Mouse (Mus musculus) CH12.LX (cell line): ENCODE results near the gene Map2k6. TPM values are rescaled to one million over a fixed set of nuclear protein-coding genes. Genes with fewer than 3 reads are reported as not detected.

ENCODE experiments used
- DNase-seq: peaks from one replicate; pipeline ENCODE4 v3.0.0-alpha.2; 2013; ENCODE audit errors: extremely low read depth
- H3K27ac ChIP-seq: 2 replicates; pipeline ENCODE4 v1.5.1; 2012; ENCODE audit warnings: low read depth, mild to moderate bottlenecking, control low read depth, moderate library complexity; ENCODE audit not compliant: insufficient read depth
- H3K27me3 ChIP-seq: replicated peaks from 2 replicates; pipeline ENCODE3; 2012; ENCODE audit warnings: inconsistent platforms
- H3K36me3 ChIP-seq, 2 experiments: replicated peaks in 1 of 2; 2 replicates each; pipeline versions ENCODE3 to v1.6.1; 2012; ENCODE audit warnings: inconsistent platforms in 1 of 2, low read length in 1 of 2, mild to moderate bottlenecking in 1 of 2, mixed read lengths in 1 of 2, moderate library complexity in 1 of 2; ENCODE audit not compliant: control insufficient read depth in 1 of 2, insufficient read depth in 1 of 2
- H3K4me1 ChIP-seq, 2 experiments: 2 replicates each; pipeline ENCODE4 v1.6.1; 2012; ENCODE audit warnings: inconsistent platforms in 1 of 2, moderate library complexity in 1 of 2; ENCODE audit not compliant: insufficient read depth in 2 of 2, control insufficient read depth in 1 of 2
- H3K4me2 ChIP-seq: 2 replicates; pipeline ENCODE4 v1.6.1; 2012; ENCODE audit warnings: low read depth, mild to moderate bottlenecking, control low read depth; ENCODE audit not compliant: poor library complexity, insufficient read depth, severe bottlenecking
- H3K4me3 ChIP-seq, 3 experiments: fragments of 150-350 bp in 1 of 3; sonication (generic) in 1 of 3; replicated peaks in 1 of 3; 2 replicates each; pipeline versions ENCODE3 to v1.5.1; 2011 to 2012; ENCODE audit warnings: low read depth in 2 of 3, low read length in 2 of 3, mild to moderate bottlenecking in 2 of 3, moderate library complexity in 2 of 3, control low read depth in 1 of 3, improper control_type of control experiment in 1 of 3, inconsistent platforms in 1 of 3, mixed read lengths in 1 of 3; ENCODE audit not compliant: poor library complexity in 1 of 3
- H3K79me2 ChIP-seq: replicated peaks from 2 replicates; pipeline ENCODE4 v1.6.1; 2012; ENCODE audit warnings: mild to moderate bottlenecking, moderate library complexity; ENCODE audit not compliant: control insufficient read depth, poor library complexity, insufficient read depth, severe bottlenecking; ENCODE audit errors: extremely low read depth
- H3K9ac ChIP-seq: 2 replicates; pipeline ENCODE4 v1.6.1; 2012; ENCODE audit warnings: low read depth, mild to moderate bottlenecking, control low read depth, moderate library complexity; ENCODE audit not compliant: insufficient read depth
- H3K9me3 ChIP-seq: replicated peaks from 2 replicates; pipeline ENCODE3; 2012; ENCODE audit warnings: low read length, inconsistent platforms, mixed read lengths
- BHLHE40 ChIP-seq: IDR thresholded peaks from 2 replicates; pipeline ENCODE4 v1.6.1; 2011; ENCODE audit warnings: mild to moderate bottlenecking, low read depth, low read length, improper control_type of control experiment
- CHD1 ChIP-seq: IDR thresholded peaks from 2 replicates; pipeline ENCODE4 v1.6.1; 2012; ENCODE audit warnings: low read depth, low read length, improper control_type of control experiment, inconsistent platforms
- CTCF ChIP-seq, 2 experiments: IDR thresholded peaks in 1 of 2; conservative IDR thresholded peaks in 1 of 2; 2 replicates each; pipeline ENCODE4 v1.5.1; 2011 to 2012; ENCODE audit warnings: low read depth in 2 of 2, low read length in 2 of 2, improper control_type of control experiment in 1 of 2, inconsistent platforms in 1 of 2, mild to moderate bottlenecking in 1 of 2, moderate library complexity in 1 of 2
- ETS1 ChIP-seq: conservative IDR thresholded peaks from 2 replicates; pipeline ENCODE4 v1.6.1; 2012; ENCODE audit warnings: low read depth, mild to moderate bottlenecking, inconsistent platforms, low read length, improper control_type of control experiment, moderate library complexity
- HCFC1 ChIP-seq: IDR thresholded peaks from 2 replicates; pipeline ENCODE4 v1.6.1; 2012; ENCODE audit warnings: low read depth, mild to moderate bottlenecking, inconsistent platforms, low read length, improper control_type of control experiment
- IRF4 ChIP-seq: IDR thresholded peaks from 2 replicates; pipeline ENCODE4 v1.6.1; 2014; ENCODE audit warnings: low read depth, mild to moderate bottlenecking, inconsistent platforms, low read length, improper control_type of control experiment
- MAFK ChIP-seq: IDR thresholded peaks from 2 replicates; pipeline ENCODE4 v1.6.1; 2011; ENCODE audit warnings: low read length, improper control_type of control experiment; ENCODE audit not compliant: insufficient replicate concordance
- MAZ ChIP-seq: IDR thresholded peaks from 2 replicates; pipeline ENCODE4 v1.6.1; 2012; ENCODE audit warnings: low read depth, mild to moderate bottlenecking, inconsistent platforms, low read length, improper control_type of control experiment, moderate library complexity
- MEF2A ChIP-seq: IDR thresholded peaks from 2 replicates; pipeline ENCODE4 v1.6.1; 2014; ENCODE audit warnings: low read depth, mild to moderate bottlenecking, inconsistent platforms, low read length, improper control_type of control experiment, borderline replicate concordance
- NRF1 ChIP-seq: IDR thresholded peaks from 2 replicates; pipeline ENCODE4 v1.6.1; 2014; ENCODE audit warnings: low read depth, mild to moderate bottlenecking, inconsistent platforms, low read length, improper control_type of control experiment, moderate library complexity
- PAX5 ChIP-seq: IDR thresholded peaks from 2 replicates; pipeline ENCODE4 v1.6.1; 2012; ENCODE audit warnings: low read length, inconsistent platforms, mixed read lengths
- POLR2AphosphoS2 ChIP-seq: IDR thresholded peaks from 2 replicates; pipeline ENCODE4 v1.6.1; 2011; ENCODE audit warnings: low read depth, low read length, improper control_type of control experiment
- RAD21 ChIP-seq: IDR thresholded peaks from 2 replicates; pipeline ENCODE4 v1.6.1; 2011; ENCODE audit warnings: low read depth, mild to moderate bottlenecking, low read length, improper control_type of control experiment, moderate library complexity
- SIN3A ChIP-seq: IDR thresholded peaks from 2 replicates; pipeline ENCODE4 v1.6.1; 2012; ENCODE audit warnings: low read length, improper control_type of control experiment, inconsistent platforms
- SMC3 ChIP-seq: IDR thresholded peaks from 2 replicates; pipeline ENCODE4 v1.6.1; 2011; ENCODE audit warnings: low read depth, low read length, improper control_type of control experiment
- TCF12 ChIP-seq: IDR thresholded peaks from 2 replicates; pipeline ENCODE4 v1.6.1; 2014; ENCODE audit warnings: low read depth, mild to moderate bottlenecking, inconsistent platforms, low read length, improper control_type of control experiment
- USF1 ChIP-seq: IDR thresholded peaks from 2 replicates; pipeline ENCODE4 v1.6.1; 2014; ENCODE audit warnings: low read depth, mild to moderate bottlenecking, inconsistent platforms, low read length, improper control_type of control experiment
- USF2 ChIP-seq: conservative IDR thresholded peaks from 2 replicates; pipeline ENCODE4 v1.6.1; 2011; ENCODE audit warnings: low read depth, low read length, improper control_type of control experiment
- ZC3H11A ChIP-seq: IDR thresholded peaks from 2 replicates; pipeline ENCODE4 v1.6.1; 2012; ENCODE audit warnings: low read depth, mild to moderate bottlenecking, inconsistent platforms, low read length, improper control_type of control experiment
- ZKSCAN1 ChIP-seq: IDR thresholded peaks from 2 replicates; pipeline ENCODE4 v1.6.1; 2012; ENCODE audit warnings: low read depth, inconsistent platforms, low read length, improper control_type of control experiment, borderline replicate concordance
- ZNF384 ChIP-seq: IDR thresholded peaks from 2 replicates; pipeline ENCODE4 v1.6.1; 2012; ENCODE audit warnings: low read depth, low read length, improper control_type of control experiment, inconsistent platforms
- dilution Hi-C: fragments of 300-500 bp; cut with MboI; formaldehyde crosslinking; loops from 2 replicates; pipeline ENCODE4 v1.14.3; 2020; ENCODE audit warnings: low sequenced_read_pairs; ENCODE audit not compliant: extremely low pct_unique_long_range_greater_than_20kb, extremely low pct_ligation_motif_present
- in situ Hi-C: fragments of 300-500 bp; cut with MboI; formaldehyde crosslinking; loops from 3 replicates; pipeline ENCODE4 v1.14.3; 2019; ENCODE audit warnings: low sequenced_read_pairs, low pct_ligation_motif_present, low pct_unique_long_range_greater_than_20kb, mixed read lengths
- polyA plus RNA-seq: library from polyadenylated mRNA; unstranded; fragments of >175 nt; gene quantifications from 2 replicates; pipeline ENCODE4 v1.2.1, GENCODE M21; 2012; ENCODE audit warnings: low read depth; ENCODE audit not compliant: insufficient read length
- total RNA-seq, 2 experiments: library from RNA; depleted of rRNA; stranded (reverse); fragments of 300-350 nt in 1 of 2; fragments of >200 nt in 1 of 2; gene quantifications; 2 replicates each; pipeline ENCODE4 v1.2.3; 2012 to 2014

The Map2k6 gene
- total and polyA plus RNA-seq, 3 experiments, result 16.8 to 21.9 (median 18.0) TPM

DNA sequence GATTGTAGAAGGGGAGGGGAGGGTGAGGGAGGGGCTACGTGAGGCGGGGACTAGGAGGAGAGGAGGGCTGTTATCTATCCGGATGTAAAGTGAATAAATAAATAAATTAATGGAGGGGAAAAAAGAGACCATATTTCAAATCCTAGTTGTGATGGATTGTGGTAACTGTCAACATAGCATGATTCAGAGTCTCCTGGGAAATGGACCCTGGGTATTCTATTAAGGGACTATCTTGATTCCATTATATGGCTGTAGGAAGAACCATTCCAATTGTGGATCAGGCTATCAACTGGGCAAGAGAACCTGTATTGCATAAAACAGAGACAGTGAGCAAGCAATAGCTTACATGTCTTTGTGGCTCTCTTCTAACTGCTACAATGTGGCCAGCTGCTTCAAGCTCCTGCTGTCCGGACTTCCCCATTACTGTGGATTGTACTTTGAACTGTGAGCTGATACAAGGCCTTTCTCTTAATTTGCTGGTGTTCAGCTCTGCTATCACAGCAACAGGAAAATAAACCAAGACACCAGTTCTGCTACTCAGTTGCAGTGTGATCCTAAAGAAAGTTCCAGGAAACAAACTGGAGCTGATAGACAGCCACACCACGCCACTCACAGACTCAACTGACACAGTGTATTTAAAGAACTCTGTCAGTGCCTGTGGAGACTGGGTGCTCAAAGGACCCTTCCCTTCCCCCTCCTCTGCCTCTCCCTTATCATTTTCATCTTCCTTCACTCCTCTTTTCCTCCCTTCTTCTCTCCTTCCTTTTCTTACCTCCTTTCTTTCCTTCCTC lies 77.6 kb downstream of the Map2k6 start:
- dilution Hi-C loops, result no loop called here
- H3K79me2 ChIP-seq, result peaks cover 3% of the 10 kb centered on the region; the same call in 1 of the 2 replicates
- no peaks in the 10 kb centered on the region for H3K27me3 ChIP-seq
- peak overlapping the region; percentile 1; the same call in 1 of the 2 replicates for H3K27ac ChIP-seq
- H3K4me2 ChIP-seq, result no peak overlapping the region; the same call in 1 of the 2 replicates
- H3K4me1 ChIP-seq, result peaks cover 32 to 69% of the 10 kb centered on the region in 2 experiments
- no peak overlapping the region for H3K9ac ChIP-seq
- H3K36me3 ChIP-seq, result no peaks in the 10 kb centered on the region
- TF ChIP-seq USF2, result no peak
- no peak for TF ChIP-seq MAFK
- TF ChIP-seq HCFC1, result no peak
- TF ChIP-seq IRF4, result no peak
- TF ChIP-seq ZNF384, result no peak
- no peak for TF ChIP-seq NRF1
- TF ChIP-seq ETS1, result no peak
- no peak for TF ChIP-seq MAZ
- TF ChIP-seq RAD21, result no peak
- no peak for TF ChIP-seq POLR2AphosphoS2
- TF ChIP-seq ZC3H11A, result no peak
- H3K4me3 ChIP-seq, result no peak overlapping the region
- DNase-seq, result peak; percentile 40
- in situ Hi-C loops, result loop anchor here (25.0 kb wide), 1 partner anchor 589 kb away; no protein-coding TSS in a partner anchor
- no peaks in the 10 kb centered on the region for H3K9me3 ChIP-seq

DNA sequence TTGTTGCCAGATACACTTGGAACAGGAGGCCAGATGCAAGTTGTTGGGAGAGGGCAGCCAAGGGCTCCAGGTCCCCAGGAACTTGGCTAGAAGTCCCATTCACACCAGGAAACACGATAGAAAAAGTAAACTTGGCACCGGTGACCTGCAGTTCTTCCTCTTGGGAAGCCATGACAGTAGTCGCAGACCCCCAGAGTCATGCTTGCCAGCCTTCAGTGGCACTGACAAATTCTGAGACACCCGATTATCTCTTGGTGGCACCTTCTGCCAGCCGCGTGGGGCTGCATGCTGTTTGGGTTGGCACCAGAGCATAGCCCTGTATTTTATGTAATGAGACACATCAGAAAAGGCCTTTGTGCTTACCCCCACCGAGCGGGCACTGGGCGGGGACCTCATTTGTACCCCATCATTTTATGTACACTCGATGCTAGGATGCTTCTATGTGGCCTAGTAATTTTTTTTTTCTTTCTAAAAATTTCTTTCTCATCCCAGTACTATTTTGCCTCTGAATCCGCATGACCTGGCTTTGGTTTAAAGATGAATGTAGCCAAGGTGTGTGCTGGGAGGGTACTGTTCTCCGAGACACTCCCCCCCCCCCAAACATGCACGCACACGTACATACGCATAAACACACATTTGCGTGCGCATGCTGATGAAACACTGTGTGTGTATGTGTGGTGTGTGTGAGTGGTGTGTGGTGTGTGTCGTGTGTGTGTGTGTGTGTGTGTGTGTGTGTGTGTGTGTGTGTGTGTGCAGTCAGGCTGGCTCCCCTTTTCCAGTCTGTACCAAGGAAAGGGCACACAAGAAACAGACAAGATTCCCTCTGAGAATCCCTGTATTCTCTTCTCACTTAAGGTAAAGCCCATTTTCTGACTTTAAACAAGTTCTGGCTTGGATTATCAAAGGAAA lies 79.3 kb downstream of the Map2k6 start:
- Histone ChIP-seq H3K27ac (no peak overlapping the region), H3K4me2 (0 out of 2 replicates have a peak overlapping the region, but pooled peaks have one; percentile 2), H3K36me3 (peaks cover 0 to 11% of the 10 kb centered on the region in 2 experiments), H3K79me2 (peaks cover 3% of the 10 kb centered on the region; the same call in 1 of the 2 replicates)
- DNase-seq, result no peak
- in situ Hi-C loops (loop anchor here (25.0 kb wide), 1 partner anchor 591 kb away; no protein-coding TSS in a partner anchor), dilution Hi-C loops (no loop called here)
- TF ChIP-seq SIN3A (no peak), CHD1 (no peak), USF1 (no peak), TCF12 (no peak), SMC3 (no peak), NRF1 (no peak), ZNF384 (no peak), ZKSCAN1 (no peak), CTCF (conservative IDR thresholded peaks at IDR 0.05 in 1 of 2, IDR thresholded peaks at IDR 0.05 in 1 of 2; ENCODE audit: low read depth in 2 of 2, low read length in 2 of 2) (no peak), HCFC1 (no peak), ZC3H11A (no peak), MEF2A (no peak), RAD21 (no peak), BHLHE40 (no peak), PAX5 (no peak)
- TF ChIP-seq, all 38 proteins: peak for 0
- Histone ChIP-seq H3K9me3 (no peaks in the 10 kb centered on the region), H3K4me3 (peak overlapping the region in 2 of 3 experiments; percentile 27 to 36), H3K4me1 (peaks cover 38 to 85% of the 10 kb centered on the region in 2 experiments), H3K27me3 (no peaks in the 10 kb centered on the region), H3K9ac (no peak overlapping the region; the same call in 1 of the 2 replicates)
